Mouse (Mus musculus) right cerebral cortex, postnatal 25 days (tissue): ENCODE measurements around the gene Zfp385b.

ENCODE experiments used
- DNase-seq: peaks from one replicate; pipeline ENCODE4 v3.0.0; 2022

The Zfp385b gene

DNA sequence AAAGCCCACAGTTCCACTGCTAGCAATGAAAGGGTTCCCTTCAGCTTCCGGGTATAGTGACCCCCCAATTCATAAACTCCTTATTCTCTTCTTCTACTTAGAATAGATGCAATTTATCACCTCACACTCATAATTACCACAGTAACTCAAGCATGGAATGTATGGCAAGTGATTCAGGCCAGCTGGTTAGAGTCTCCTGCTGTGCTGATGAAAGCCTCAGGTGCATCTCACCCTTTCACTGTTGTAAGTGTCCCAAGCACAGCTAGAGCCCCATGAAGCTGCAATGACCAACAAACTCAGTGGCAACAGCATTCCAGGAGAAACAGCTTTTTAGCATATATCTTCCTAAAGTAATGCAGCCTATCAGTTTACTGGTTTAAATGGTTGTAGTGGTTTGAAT is 235.9 kb downstream of the Zfp385b start:
- DNase-seq = no peak

DNA sequence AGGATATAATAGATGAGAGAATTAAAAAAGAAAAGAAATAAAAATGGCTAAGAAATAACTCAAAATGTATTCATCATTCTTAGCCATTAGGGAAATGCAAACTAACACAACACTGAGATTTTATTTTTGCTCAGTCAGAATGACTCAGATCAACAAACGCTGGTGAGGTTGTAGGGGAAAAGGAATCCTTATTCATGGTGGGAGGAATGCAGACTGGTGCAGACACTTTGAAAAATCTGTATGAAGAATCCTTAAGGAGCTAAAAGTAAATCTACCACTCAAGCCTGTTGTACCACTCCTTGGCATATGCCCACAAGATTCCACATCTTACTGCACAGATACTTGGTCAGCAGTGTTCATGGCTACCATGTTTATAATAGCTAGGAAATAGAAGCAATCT is 242.9 kb downstream of the Zfp385b start:
- DNase-seq = no peak

DNA sequence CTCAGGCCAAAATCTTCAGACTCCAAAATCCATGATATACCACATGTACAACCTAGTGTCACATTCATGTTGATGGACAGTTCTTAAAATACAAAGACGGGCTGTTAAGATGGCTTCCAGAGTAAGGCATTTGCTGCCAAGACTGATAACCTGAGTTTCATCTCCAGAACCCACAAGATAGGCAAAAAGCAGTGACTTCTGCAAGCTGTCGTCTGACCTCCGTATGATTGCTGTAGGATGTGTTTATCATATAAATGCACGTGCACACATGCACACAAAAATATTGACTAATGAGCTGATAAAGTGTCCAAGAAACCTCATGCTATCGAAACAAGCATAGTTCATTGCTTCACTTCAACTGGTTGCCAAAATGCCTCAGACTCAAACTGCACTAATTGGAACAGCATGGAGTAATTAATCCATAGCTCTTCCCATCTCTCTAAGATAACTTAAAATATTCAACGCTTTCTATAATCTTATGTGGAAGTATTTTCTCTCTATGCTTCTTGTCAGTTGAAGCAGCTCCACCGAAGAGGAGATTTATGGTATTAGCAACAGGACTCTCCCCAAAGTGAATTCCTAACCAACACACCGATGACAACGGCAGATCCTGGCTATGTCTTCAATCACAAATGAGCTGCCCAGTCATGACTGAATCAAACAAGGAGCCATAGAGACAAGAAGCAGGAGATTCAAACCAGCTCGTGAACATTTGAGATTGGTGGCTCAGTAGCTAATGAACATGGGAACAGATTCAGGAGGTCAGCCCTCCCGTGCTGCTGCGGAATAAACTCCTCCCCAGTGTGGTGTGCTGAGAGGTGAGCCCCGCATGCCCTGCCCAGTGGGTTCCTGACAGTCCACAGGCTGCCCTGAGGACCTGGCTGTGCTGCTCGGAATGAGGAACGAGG is 251.7 kb downstream of the Zfp385b start:
- DNase-seq = no peak

DNA sequence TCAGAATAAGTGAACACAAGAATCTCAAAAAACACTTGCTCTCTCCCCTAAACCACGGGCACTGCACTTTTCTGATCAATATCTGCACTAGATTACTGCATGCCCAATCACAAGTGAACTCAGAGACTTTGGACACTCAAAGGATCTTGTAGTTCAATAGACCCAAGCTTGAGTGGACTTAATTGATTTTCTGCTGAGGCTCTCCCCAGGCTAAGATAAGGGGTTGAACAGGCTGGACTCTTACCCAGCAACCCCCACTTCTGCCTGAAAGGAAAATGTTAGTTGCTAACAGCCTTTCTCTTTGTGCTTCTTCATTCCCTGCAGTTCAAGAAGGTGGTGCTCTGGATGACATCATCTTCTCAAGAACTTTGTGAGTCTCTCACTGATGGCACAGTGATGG is 255.7 kb downstream of the Zfp385b start:
- no peak for DNase-seq

DNA sequence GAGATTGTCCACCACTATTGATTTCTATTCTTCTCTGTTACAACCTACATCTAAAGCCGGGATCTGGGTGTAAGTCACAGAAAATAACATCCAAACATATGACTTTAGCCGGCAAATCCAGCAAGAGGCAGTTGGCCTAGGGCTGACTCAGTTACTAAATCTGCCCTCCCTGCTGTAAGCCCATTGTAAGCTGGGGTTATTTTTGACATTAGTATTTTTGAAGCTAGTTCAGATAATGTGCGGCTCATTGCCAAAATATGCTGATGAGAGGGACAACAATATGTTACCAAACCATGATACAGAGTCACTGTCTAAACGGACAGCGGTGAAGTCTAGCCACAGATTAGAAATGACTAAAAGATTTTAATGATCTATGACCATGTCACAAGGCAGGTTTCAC is 257.5 kb downstream of the Zfp385b start:
- DNase-seq = no peak

DNA sequence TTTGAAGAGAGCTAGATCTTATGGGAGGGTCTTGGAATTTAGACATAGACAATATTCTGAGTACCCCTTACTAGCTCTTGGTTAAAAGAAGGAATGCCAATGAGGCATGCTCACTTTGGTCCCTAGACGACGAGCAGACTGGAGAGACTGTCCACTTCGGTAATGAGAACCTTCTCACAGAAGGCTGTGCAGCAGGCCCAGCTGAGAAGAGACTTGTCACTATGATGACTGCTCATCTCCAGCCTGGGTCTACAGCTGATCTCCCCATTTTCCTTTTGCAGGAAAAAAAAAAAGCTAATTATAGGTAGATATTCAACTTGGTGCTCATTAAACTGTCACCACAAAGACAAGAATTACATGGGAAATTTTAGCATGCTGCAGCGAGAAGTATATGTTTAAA is 262.5 kb downstream of the Zfp385b start:
- no peak for DNase-seq

DNA sequence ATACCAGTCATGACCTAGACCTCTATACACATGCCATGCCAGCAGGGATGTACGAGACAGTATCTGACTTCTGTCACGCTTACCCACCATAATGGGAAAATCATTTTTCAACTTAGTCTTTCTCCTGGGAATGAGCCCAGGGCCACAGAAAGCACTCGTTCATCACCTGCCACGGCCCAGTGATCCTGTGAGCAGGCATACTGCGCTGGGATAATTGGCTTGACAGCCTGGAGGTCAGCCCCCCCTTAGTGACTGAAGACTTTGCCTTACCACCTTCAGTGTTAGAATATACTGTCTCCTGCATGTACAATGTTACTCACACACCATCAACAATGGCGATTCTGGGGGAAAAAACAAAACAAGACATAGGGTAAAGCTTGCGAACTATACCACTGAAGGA is 263.5 kb downstream of the Zfp385b start:
- no peak for DNase-seq

DNA sequence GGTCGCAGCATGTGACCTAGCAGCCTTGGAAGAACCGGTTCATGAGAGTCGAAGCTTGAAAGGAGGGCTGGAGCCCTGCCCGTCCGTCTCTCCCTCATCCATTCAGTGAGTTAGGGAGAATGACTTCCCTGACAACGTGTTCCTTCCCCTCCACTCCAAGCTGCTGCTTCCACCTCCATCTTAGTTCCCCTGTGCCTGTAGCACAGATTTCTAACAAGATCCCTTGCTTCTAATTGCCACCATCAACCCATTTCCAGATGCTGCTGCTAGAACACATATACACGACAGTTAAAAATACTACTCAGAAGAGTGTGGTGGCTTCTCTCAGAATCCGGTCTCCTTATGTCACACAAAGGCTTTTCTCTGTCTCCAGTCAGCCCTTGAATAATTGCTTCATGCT is 266.8 kb downstream of the Zfp385b start:
- DNase-seq = no peak

DNA sequence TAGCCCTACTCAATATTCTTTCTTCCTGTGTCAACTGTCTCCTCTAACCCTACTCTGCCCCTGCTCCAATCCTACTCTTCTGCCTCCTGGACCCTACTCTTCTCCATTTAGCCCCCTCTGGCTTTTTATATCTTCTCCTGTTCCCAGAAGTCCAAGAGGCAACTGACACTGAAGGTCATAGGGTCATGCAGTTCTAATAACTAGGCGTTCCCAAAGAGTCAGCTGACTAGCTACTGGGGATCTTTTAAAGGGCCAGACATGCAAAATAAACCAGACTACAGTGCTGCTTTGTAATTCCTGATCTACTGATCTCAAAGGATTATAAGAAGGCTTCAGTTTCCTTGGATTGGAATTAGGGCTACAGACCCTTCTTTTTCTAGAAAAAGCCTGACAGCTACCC is 276.1 kb downstream of the Zfp385b start:
- no peak for DNase-seq

DNA sequence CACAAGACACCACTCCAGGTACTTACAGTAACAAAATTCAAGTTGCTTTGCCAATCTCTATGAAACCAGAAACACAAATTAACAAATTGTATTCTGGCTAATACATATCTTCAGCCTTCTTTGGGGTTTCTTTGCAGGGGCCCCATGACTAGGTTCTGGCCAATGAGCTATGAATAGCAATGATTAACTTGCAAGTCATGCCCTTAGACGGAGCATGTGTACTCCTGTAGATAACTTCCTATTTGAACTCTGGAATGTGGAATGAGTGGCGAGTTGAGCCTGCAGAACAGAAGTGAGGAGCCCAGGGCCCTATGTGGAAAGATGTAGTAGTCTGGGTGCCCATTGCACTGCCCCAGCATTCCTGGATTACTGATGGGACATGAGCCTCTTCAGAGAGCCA is 276.8 kb downstream of the Zfp385b start:
- DNase-seq = no peak

DNA sequence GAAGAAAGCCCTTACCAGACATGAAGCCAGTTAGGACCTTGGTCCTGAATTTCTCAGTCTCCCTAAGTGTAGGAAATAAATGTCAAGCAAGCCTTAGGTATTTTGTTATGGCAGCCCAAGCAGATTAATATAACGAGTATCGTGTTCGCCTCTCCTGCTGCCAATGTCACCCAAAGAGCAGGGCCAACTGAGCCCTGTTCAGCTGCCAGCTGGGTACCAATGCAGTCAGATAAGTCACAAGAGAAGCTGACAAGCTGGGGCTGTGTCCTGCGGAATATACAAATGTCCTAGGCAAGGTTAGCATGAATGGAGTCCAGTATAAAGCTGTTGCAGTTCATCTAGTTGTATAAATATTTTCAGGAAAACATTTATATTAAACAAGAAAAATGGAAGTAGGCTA is 277.8 kb downstream of the Zfp385b start:
- DNase-seq = no peak

DNA sequence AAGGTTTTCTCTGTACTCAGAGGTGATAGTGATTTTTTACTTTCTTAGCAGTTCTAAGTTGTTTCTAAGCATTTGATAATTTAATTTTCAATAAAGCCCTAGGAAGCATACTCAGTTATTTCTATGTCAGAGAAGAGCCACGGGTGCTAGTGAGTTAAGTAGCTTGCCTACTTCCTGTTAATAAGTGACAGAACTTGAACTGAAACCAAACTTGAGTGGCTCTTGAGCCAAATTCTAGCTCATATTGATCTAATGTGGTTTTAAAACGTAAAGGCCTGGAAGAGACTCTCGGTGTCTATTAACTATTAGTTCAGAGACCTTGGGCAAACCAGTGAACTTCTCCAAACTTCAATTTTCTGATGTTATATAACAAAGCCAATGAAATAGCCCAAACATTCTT is 278.6 kb downstream of the Zfp385b start:
- no peak for DNase-seq

DNA sequence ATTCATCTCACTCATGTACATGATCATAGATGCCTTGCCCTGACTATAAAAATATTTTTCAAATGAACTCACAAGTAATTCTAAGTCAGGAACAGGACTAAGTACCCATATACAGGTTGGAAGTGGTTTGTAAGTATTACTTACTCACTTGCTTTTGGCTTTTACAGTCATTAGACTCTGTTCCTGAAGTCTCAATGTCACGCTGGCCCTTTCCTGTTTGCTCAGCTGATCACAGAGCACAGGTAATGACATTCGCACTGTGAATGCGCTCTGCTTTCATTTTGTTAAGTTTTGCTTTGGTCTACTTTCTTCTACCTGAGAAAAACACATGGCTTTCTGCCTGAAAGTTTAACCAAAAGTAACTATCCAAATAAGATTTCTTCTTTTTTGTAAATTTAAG is 282.9 kb downstream of the Zfp385b start:
- DNase-seq = no peak

DNA sequence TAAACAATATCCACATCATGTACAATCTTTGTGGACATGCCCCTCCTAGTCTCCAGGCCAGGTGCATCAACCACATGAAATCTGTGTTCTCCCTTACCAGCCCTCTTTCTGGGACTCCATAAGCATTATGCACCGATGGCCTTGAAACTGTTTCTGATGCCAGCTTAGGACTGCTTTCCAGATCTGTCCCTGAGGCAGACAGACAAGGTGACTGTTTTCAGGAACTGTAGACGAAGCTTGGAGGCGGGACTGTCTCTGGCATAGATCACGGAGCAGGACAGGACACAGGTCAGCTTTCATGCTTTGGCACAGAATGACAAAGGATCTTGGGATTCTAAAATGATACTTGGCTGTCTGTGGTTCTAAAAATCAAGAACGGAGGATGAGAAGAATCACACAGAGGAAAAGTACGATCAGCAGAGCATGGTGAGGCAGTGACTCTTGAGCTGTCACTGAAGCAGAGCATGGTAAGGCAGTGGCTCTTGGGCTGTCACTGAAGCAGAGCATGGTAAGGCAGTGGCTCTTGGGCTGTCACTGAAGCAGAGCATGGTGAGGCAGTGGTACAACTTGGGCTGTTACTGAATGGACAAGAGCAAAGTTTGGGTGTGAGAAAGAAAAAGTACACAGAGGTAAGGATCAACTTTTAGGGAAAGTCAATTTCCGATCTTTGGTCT is 291.2 kb downstream of the Zfp385b start:
- DNase-seq = no peak

DNA sequence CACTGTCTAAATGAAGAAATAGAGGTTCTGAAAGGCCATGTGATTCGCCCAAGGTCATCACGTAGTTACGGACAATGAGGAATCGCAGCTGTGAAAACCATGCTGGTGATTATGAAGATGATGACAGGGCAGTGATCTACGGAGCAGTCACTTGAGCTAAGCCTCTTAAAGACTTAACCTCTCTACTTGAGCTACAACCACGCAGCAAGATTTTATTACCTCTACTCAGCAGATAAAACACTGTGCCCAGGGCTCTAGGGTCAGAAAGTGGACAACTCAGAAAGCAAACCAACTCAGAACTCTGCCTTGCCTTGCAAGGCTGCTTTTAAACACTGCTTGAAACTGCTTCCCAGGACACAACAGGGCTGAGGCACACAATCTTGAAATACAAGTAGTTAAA is 291.8 kb downstream of the Zfp385b start:
- DNase-seq = no peak

DNA sequence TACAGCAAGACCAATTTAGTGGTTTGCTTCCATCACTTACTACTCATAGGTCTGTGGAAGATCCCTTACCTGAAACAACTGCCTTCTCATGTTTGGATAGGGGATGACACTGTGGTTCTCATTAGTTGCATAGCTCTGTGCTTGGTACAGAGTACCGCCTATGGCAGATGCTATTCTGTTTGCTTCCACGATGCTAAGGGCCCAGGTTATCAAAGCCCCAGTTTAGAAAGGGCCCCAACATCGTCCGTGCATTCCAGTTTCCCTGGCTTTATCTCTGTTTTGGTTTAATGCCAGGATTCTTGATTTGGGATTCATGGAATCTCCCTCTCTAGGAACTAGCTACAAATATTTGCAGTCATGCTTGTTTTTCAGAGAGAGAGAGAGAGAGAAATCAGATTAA is 292.6 kb downstream of the Zfp385b start:
- no peak for DNase-seq

DNA sequence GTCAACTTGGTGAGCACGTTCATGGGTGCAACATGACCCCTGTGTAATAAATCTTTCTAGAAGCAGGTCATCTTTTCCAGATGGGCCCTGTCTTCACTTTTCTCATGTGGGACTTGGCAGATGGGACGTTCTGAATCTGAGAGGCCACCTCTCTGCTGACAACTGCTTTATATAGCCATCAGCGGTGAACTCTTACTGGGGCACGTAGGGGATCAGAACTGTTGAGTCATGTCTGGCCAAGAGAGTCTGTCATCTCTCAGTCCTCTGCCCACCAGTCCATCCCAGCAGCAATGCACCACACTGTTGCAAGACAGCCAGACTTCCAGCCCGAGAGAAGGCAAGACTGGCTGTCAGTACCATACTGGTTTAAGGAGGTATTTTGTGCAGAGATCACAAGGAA is 293.1 kb downstream of the Zfp385b start:
- DNase-seq = no peak

DNA sequence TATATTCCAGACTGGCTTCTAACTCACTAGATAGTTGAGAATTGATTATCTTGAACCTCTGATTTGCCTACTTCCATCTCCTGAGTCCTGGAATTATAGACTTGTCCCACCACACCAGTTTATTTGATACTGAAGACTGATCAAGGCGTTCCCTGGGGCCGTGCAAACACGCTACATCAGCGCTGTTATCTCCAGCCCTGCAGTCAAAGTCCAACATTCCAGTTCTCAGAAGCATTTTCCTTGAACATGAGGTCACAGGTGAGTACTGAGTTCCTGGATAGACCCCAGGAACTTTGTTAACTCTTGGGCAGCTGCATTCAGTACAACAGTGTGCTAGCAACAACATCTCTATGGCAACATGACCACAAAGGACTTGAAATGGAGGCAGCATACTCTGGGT is 297.2 kb downstream of the Zfp385b start:
- DNase-seq = no peak

DNA sequence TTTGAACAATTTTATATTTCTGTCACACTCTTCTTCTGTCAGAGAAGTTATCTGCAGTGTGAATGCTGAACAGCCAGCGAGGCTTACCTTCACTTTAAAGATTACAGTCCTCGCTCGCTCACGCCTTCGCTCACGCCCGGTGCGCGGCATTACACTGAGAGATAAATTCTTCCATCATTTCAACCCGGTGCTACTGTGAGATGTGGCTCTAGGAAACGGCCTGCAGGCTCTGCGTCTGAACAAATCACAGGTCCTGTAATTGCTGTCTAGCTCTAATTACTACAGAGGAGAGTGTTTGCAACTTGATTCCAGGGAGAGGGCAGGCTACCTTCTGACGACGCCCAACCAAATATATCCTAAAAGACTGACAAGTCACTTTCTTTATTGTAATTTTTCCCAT is 300.1 kb downstream of the Zfp385b start:
- DNase-seq = peak; percentile 36

DNA sequence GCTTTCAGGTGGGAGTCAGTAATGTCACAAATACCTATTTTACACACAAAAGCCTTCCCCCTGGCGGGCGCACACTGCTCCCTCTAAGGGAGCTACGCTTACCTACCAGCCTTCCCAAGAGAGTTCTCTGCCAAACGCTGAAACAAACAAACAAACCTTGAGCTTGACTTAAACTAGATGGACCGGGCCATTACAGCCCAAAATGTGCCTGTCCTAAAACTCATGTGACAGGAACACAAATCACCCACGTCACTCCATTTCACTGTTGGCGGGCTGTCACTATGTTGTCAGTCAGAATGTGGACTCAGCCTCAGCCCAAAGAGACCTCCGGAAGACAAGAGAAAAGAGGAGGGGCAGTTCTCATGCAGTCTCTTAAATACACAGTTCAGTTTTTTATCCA is 300.7 kb downstream of the Zfp385b start:
- no peak for DNase-seq

DNA sequence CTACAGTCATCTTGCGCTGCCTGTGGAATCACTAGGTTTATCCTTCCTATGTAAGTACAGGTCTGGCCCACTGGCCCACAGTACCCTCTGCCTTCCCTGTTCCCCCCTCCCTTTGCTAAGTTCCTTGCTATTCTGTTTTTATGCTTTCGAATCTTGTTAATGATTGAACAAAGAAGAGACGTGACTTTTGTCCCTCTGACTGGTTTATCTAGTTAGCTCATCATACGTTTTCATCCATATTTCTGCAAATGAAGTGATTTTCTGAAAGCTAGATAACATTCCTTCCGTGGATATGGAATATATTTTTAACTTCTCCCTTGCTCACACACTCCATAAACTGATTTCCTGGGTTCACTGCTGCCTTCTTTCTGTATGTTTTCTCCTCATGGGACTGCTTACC is 302.8 kb downstream of the Zfp385b start:
- no peak for DNase-seq

DNA sequence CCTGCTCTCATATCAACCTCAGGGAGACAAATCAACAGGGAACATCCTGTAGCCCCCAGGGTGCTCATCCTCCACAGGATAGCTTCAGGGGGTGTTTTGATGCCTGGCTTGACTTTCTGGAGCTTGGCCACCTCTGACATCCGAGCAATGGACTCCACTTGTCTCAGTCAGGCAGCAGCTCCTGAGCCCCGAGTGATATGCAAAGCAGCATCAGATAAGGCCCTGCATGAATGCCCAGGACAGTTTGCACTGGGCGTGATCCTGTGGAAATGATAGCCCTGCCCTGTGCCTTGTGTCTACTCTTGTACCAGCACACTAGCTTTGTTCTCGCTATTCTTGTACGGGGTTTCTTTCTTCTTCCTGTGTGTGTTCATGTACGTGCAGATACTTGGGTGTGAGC is 303.8 kb downstream of the Zfp385b start:
- DNase-seq = no peak

DNA sequence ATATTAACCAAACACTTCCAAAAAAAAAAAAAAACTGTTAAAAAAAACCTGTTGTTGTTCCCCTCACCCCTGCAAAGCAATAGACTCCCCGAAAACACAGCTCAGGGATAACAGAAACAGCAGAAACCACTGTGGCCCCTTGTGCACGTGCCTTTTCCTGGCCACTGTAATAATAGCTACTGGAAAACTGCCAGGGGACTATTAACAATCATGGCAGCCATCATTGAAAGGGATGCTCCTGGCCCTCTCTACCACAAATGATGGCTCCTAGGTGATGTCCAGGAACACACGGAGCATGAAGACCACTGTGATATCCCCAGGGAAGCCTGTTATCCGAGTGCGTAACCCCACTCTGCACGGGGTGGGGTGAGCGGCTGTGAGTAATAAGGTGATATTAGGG is 304.4 kb downstream of the Zfp385b start:
- no peak for DNase-seq

DNA sequence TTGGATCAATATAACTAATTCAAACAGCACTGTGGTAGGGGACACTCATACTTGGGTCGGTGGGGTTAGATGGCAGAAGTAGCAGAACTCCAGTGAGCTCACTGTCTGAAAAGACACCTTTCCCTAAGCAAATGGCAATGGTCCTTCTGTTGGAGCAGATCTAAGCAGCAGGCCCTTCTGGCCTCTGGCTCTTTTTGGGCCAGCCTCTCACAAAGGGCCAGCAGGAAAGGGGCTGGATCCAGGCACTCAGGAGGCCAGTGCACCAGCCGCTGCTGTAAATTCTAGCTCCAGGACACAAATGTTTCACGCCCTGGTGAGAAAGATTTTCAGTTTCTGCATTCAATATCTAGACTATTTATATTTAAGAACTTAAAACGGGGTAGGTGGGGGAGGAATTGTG is 305.0 kb downstream of the Zfp385b start:
- no peak for DNase-seq

DNA sequence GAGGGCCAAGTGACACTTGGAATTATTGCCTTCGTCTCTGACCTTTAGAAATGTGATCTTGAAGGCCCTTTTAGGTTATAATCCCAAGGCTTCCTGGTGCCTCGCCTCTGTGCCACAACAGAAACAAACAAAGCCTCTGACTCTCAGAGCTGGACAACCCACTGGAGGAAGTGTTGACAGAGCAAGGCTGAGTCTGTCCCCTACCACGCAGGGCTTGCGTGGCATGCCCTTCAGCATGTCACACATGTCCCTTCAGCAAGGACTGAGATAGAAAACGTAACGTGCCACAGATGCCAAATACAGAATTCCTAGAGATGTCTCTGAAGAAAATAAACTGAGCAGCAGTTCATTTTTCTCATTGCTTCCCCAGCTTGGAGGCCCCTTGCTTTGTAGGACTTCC is 310.7 kb downstream of the Zfp385b start:
- no peak for DNase-seq
